Comparison of ENCODE assay signal across 25 mouse cellular contexts in genomic region chr2:61807781-61808180, GRCm38 (mm10). TPM values are rescaled to one million over a fixed set of nuclear protein-coding genes. Genes with fewer than 3 reads are reported as not detected.
DNase-seq lines count a peak whose midpoint lies in the region; ATAC-seq and TF ChIP-seq lines count a peak whose summit lies in the region.
"Had no signal": no experiment of that assay in that cellular context is flagged by ENCODE, and none has a peak within 500 bp of the region (broad histone marks: within the 10 kb centered on the region; RNA-seq: fewer than 3 reads in every experiment).

No protein-coding gene starts in this region.

- no peak for TF ChIP-seq CTCF in kidney, postnatal 0 days (IDR thresholded peaks at IDR 0.05; ENCODE audit: low read depth)
- no peak for TF ChIP-seq CTCF in CH12.LX (conservative IDR thresholded peaks at IDR 0.05 in 1 of 2, IDR thresholded peaks at IDR 0.05 in 1 of 2; ENCODE audit: low read depth in 2 of 2, low read length in 2 of 2)
- TF ChIP-seq CTCF in forebrain, postnatal 0 days (IDR thresholded peaks at IDR 0.05; ENCODE audit: low read depth): no peak

- H3K36me3 ChIP-seq in kidney, postnatal 0 days (ENCODE audit: insufficient read depth, low read length): no peaks in the 10 kb centered on the region
- no peaks in the 10 kb centered on the region for H3K36me3 ChIP-seq in kidney, embryonic 16.5 days (ENCODE audit: insufficient read depth, low read length)
- peaks cover 12% of the 10 kb centered on the region in 2 experiments for H3K36me3 ChIP-seq in CH12.LX (replicated peaks in 1 of 2; ENCODE audit: control insufficient read depth in 1 of 2, insufficient read depth in 1 of 2, low read length in 1 of 2)
- H3K36me3 ChIP-seq in forebrain, embryonic 12.5 days (replicated peaks): no peaks in the 10 kb centered on the region
- 0 out of 2 replicates have a peak, but pooled peaks cover 13% of the 10 kb centered on the region for H3K36me3 ChIP-seq in forebrain, postnatal 0 days (ENCODE audit: insufficient read depth)
- H3K36me3 ChIP-seq: embryonic facial prominence, embryonic 13.5 days; hindbrain, embryonic 12.5 days; limb, embryonic 10.5 days; limb, embryonic 15.5 days; liver, embryonic 13.5 days; midbrain, embryonic 10.5 days; neural tube, embryonic 13.5 days; stomach, embryonic 15.5 days had no signal

- H3K9me3 ChIP-seq in kidney, postnatal 0 days (replicated peaks; ENCODE audit: low read length): no peaks in the 10 kb centered on the region
- no peaks in the 10 kb centered on the region for H3K9me3 ChIP-seq in kidney, embryonic 16.5 days (ENCODE audit: low read length)
- peaks cover 25% of the 10 kb centered on the region for H3K9me3 ChIP-seq in CH12.LX (replicated peaks; ENCODE audit: low read length)
- no peaks in the 10 kb centered on the region for H3K9me3 ChIP-seq in forebrain, embryonic 12.5 days
- no peaks in the 10 kb centered on the region for H3K9me3 ChIP-seq in forebrain, postnatal 0 days (ENCODE audit: low read length)
- H3K9me3 ChIP-seq: embryonic facial prominence, embryonic 13.5 days; hindbrain, embryonic 12.5 days; limb, embryonic 10.5 days; limb, embryonic 15.5 days; liver, embryonic 13.5 days; midbrain, embryonic 10.5 days; neural tube, embryonic 13.5 days; stomach, embryonic 15.5 days had no signal

- DNase-seq in kidney, postnatal 0 days (ENCODE audit: low spot score): peak; percentile 11
- no peak for DNase-seq in CH12.LX (ENCODE audit: extremely low read depth)
- DNase-seq in forebrain, postnatal 0 days: no peak
- no peak for DNase-seq in adrenal gland, postnatal 36 days
- no peak for DNase-seq in lung, postnatal 14 days
- DNase-seq: adrenal gland, postnatal 14 days; gastrocnemius, postnatal 14 days; heart, adult 11 months; kidney, adult 9 months; liver, embryonic 13.5 days; lung, adult 18-20 months had no signal

- WGBS in kidney, postnatal 0 days: 37% methylated on average over 2 of the region's 2 CpGs
- 25% methylated on average over 2 of the region's 2 CpGs for WGBS in kidney, embryonic 16.5 days
- WGBS in forebrain, embryonic 12.5 days: 21% methylated on average over 2 of the region's 2 CpGs
- WGBS in forebrain, postnatal 0 days: 34% methylated on average over 2 of the region's 2 CpGs

- no peak overlapping the region for H3K9ac ChIP-seq in kidney, postnatal 0 days (ENCODE audit: low read depth, low read length)
- no peak overlapping the region for H3K9ac ChIP-seq in kidney, embryonic 16.5 days (replicated peaks; ENCODE audit: low read length)
- H3K9ac ChIP-seq in CH12.LX (ENCODE audit: insufficient read depth, low read depth): peak overlapping the region; percentile 34; the same call in 1 of the 2 replicates
- peak overlapping the region; percentile 65; the same call in 1 of the 2 replicates for H3K9ac ChIP-seq in forebrain, embryonic 12.5 days
- peak overlapping the region; percentile 82 for H3K9ac ChIP-seq in forebrain, postnatal 0 days
- H3K9ac ChIP-seq: embryonic facial prominence, embryonic 13.5 days; hindbrain, embryonic 12.5 days; limb, embryonic 15.5 days; liver, embryonic 13.5 days; neural tube, embryonic 13.5 days; stomach, embryonic 15.5 days had no signal

- dilution Hi-C loops in CH12.LX (cut with MboI; ENCODE audit: extremely low pct_ligation_motif_present, extremely low pct_unique_long_range_greater_than_20kb, low sequenced_read_pairs): no loop called here

- no peak for ATAC-seq in kidney, postnatal 0 days (replicated peaks; ENCODE audit: low FRiP score, low read depth)
- ATAC-seq in kidney, embryonic 16.5 days (ENCODE audit: low FRiP score, low TSS enrichment): no peak
- ATAC-seq in forebrain, embryonic 12.5 days (ENCODE audit: low FRiP score): no peak
- no peak for ATAC-seq in forebrain, postnatal 0 days
- ATAC-seq: intestine, postnatal 0 days; lung, postnatal 0 days had no signal

- no peak for TF ChIP-seq RAD21 in CH12.LX (IDR thresholded peaks at IDR 0.05; ENCODE audit: low read depth, low read length)

- no peaks in the 10 kb centered on the region for H3K79me2 ChIP-seq in CH12.LX (replicated peaks; ENCODE audit: control insufficient read depth, extremely low read depth, insufficient read depth, poor library complexity, severe bottlenecking)

- no peak for TF ChIP-seq EP300 in CH12.LX (IDR thresholded peaks at IDR 0.05; ENCODE audit: low read length)

- H3K4me3 ChIP-seq in kidney, postnatal 0 days (replicated peaks; ENCODE audit: low read depth, low read length): no peak overlapping the region
- no peak overlapping the region for H3K4me3 ChIP-seq in kidney, embryonic 16.5 days (ENCODE audit: low read length)
- H3K4me3 ChIP-seq in CH12.LX (replicated peaks in 1 of 3; ENCODE audit: low read depth in 2 of 3, low read length in 2 of 3, poor library complexity in 1 of 3): peak overlapping the region in 1 of 3 experiments; percentile 22
- peak overlapping the region; percentile 43 for H3K4me3 ChIP-seq in forebrain, embryonic 12.5 days (replicated peaks)
- peak overlapping the region; percentile 48 for H3K4me3 ChIP-seq in forebrain, postnatal 0 days (ENCODE audit: low read depth, low read length)
- H3K4me3 ChIP-seq: hindbrain, embryonic 12.5 days; liver, embryonic 13.5 days; myocyte; neural tube, embryonic 13.5 days; stomach, embryonic 15.5 days had no signal

- peaks cover 78% of the 10 kb centered on the region for H3K27me3 ChIP-seq in kidney, postnatal 0 days (ENCODE audit: insufficient read depth, low read length)
- peaks cover 79% of the 10 kb centered on the region for H3K27me3 ChIP-seq in kidney, embryonic 16.5 days (ENCODE audit: insufficient read depth, low read length)
- H3K27me3 ChIP-seq in CH12.LX (replicated peaks): no peaks in the 10 kb centered on the region
- H3K27me3 ChIP-seq in forebrain, embryonic 12.5 days: peaks cover 84% of the 10 kb centered on the region
- peaks cover 14% of the 10 kb centered on the region; the same call in 1 of the 2 replicates for H3K27me3 ChIP-seq in forebrain, postnatal 0 days (ENCODE audit: insufficient read depth, low read length)

- TF ChIP-seq POLR2A in CH12.LX (IDR thresholded peaks at IDR 0.05; ENCODE audit: low read depth, low read length): no peak

- in situ Hi-C loops in CH12.LX (cut with MboI; ENCODE audit: low pct_ligation_motif_present, low pct_unique_long_range_greater_than_20kb, low sequenced_read_pairs): no loop called here

- H3K4me1 ChIP-seq in kidney, postnatal 0 days (replicated peaks; ENCODE audit: insufficient read depth, low read length): peaks cover 11% of the 10 kb centered on the region
- H3K4me1 ChIP-seq in kidney, embryonic 16.5 days (ENCODE audit: insufficient read depth, low read length): peaks cover 20% of the 10 kb centered on the region
- H3K4me1 ChIP-seq in CH12.LX (ENCODE audit: control insufficient read depth in 1 of 2, insufficient read depth in 2 of 2): peaks cover 0 to 8% of the 10 kb centered on the region in 2 experiments; a peak in 2 of 4 replicates
- peaks cover 43% of the 10 kb centered on the region for H3K4me1 ChIP-seq in forebrain, embryonic 12.5 days
- H3K4me1 ChIP-seq in forebrain, postnatal 0 days (ENCODE audit: insufficient read depth): no peaks in the 10 kb centered on the region

- no peak overlapping the region for H3K27ac ChIP-seq in kidney, postnatal 0 days
- H3K27ac ChIP-seq in kidney, embryonic 16.5 days (ENCODE audit: low read length): no peak overlapping the region
- no peak overlapping the region for H3K27ac ChIP-seq in CH12.LX (ENCODE audit: insufficient read depth, low read depth)
- H3K27ac ChIP-seq in forebrain, embryonic 12.5 days: no peak overlapping the region
- 0 out of 2 replicates have a peak overlapping the region, but pooled peaks have one; percentile 9 for H3K27ac ChIP-seq in forebrain, postnatal 0 days (ENCODE audit: low read depth, low read length)
- H3K27ac ChIP-seq: embryonic facial prominence, embryonic 13.5 days; hindbrain, embryonic 12.5 days; limb, embryonic 10.5 days; limb, embryonic 15.5 days; liver, embryonic 13.5 days; midbrain, embryonic 10.5 days; neural tube, embryonic 13.5 days; stomach, embryonic 15.5 days had no signal

- H3K4me2 ChIP-seq in kidney, postnatal 0 days (ENCODE audit: low read length): no peak overlapping the region
- no peak overlapping the region for H3K4me2 ChIP-seq in kidney, embryonic 16.5 days (replicated peaks; ENCODE audit: low read depth, low read length)
- H3K4me2 ChIP-seq in CH12.LX (ENCODE audit: insufficient read depth, low read depth, poor library complexity, severe bottlenecking): no peak overlapping the region
- no peak overlapping the region for H3K4me2 ChIP-seq in forebrain, embryonic 12.5 days
- H3K4me2 ChIP-seq in forebrain, postnatal 0 days (ENCODE audit: low read depth): peak overlapping the region; percentile 81
- H3K4me2 ChIP-seq: liver, embryonic 13.5 days; neural tube, embryonic 13.5 days; stomach, embryonic 15.5 days had no signal

TF ChIP-seq in CH12.LX, 34 proteins besides CTCF, POLR2A, EP300 and RAD21:
- no peak for TF ChIP-seq ZC3H11A (IDR thresholded peaks at IDR 0.05; ENCODE audit: low read depth, low read length)
- TF ChIP-seq SIN3A (IDR thresholded peaks at IDR 0.05; ENCODE audit: low read length): no peak
- no peak for TF ChIP-seq PAX5 (IDR thresholded peaks at IDR 0.05; ENCODE audit: low read length)
- TF ChIP-seq MAZ (IDR thresholded peaks at IDR 0.05; ENCODE audit: low read depth, low read length): no peak
- no peak for TF ChIP-seq BHLHE40 (IDR thresholded peaks at IDR 0.05; ENCODE audit: low read depth, low read length)
- TF ChIP-seq MXI1 (IDR thresholded peaks at IDR 0.05; ENCODE audit: low read depth, low read length): no peak

RNA-seq across cellular contexts. Expression of gene Tbr1, which starts 5.1 kb away (rescaled TPM):
- polyA plus RNA-seq in kidney, postnatal 0 days (2015; fragmentation: Nextera tagmentation; extraction: Ambion mirVana): 0.04 TPM in 1 of 2 replicates, not detected in the other
- 0.18 TPM in 1 of 2 replicates, not detected in the other for polyA plus RNA-seq in kidney, embryonic 16.5 days (2015; fragmentation: Nextera tagmentation; extraction: Ambion mirVana)
- total RNA-seq in CH12.LX (2012; rRNA removed): 0.25 and 0.34 TPM in 2 replicates
- total RNA-seq in CH12.LX (2014; rRNA removed): 0.05 TPM in 1 of 2 replicates, not detected in the other
- 0.10 and 0.20 TPM in 2 replicates for polyA plus RNA-seq in CH12.LX (2012; ENCODE audit: insufficient read length, low read depth)
- polyA plus RNA-seq in forebrain, embryonic 12.5 days (2016; fragmentation: Nextera tagmentation; extraction: Ambion mirVana): 42.2 and 45.3 TPM in 2 replicates
- 38.0 and 43.2 TPM in 2 replicates for total RNA-seq in forebrain, postnatal 0 days (2014; rRNA removed)
- polyA plus RNA-seq in forebrain, postnatal 0 days (2015; fragmentation: Nextera tagmentation; extraction: Ambion mirVana): 26.7 and 28.8 TPM in 2 replicates
- not detected for total RNA-seq in adrenal gland, postnatal 36 days (2021)
- total RNA-seq: adrenal gland, postnatal 14 days had no signal
- polyA plus RNA-seq: heart, embryonic 16.5 days; intestine, postnatal 0 days; liver, embryonic 13.5 days; small intestine, adult 2 months; stomach, embryonic 15.5 days had no signal

Comparison
In these comparisons a context has a peak if more than half of its experiments do, and no peak if none do; other contexts are left out.
1. H3K4me3 ChIP-seq: peak in forebrain, embryonic 12.5 days (single experiment) and forebrain, postnatal 0 days (single experiment); none in kidney, postnatal 0 days (single experiment) and kidney, embryonic 16.5 days (single experiment).
2. H3K9ac ChIP-seq: peak in CH12.LX (single experiment), forebrain, embryonic 12.5 days (single experiment) and forebrain, postnatal 0 days (single experiment); none in kidney, postnatal 0 days (single experiment) and kidney, embryonic 16.5 days (single experiment).
3. RNA of gene Tbr1, which starts 5.1 kb away (polyA plus RNA-seq): 42.2 to 45.3 TPM in forebrain, embryonic 12.5 days and 26.7 to 28.8 TPM in forebrain, postnatal 0 days; 0.10 to 0.20 TPM in CH12.LX, 0.04 TPM in kidney, postnatal 0 days and 0.18 TPM in kidney, embryonic 16.5 days; every median in the first group is over 10 times any median in the second.